Mouse (Mus musculus): ENCODE results near the gene Ankrd31. TPM values are rescaled to one million over a fixed set of nuclear protein-coding genes. Genes with fewer than 3 reads are reported as not detected.

Gene Ankrd31
- polyA plus RNA-seq, 1 experiment = not detected

- no peak for TF ChIP-seq GATA1 (IDR thresholded peaks at IDR 0.05; ENCODE audit: low read length)
Observed at GRCm38 (mm10) chr13:96795301-96795700, 47.2 kb downstream of the Ankrd31 start.

GRCm38 (mm10) chr13:96797500-96797899 is 49.4 kb downstream of the Ankrd31 start:
- no peak for TF ChIP-seq GATA1 (IDR thresholded peaks at IDR 0.05; ENCODE audit: low read length)

- no peak for TF ChIP-seq GATA1 (IDR thresholded peaks at IDR 0.05; ENCODE audit: low read length)
Observed at GRCm38 (mm10) chr13:96849752-96850151, 101.7 kb downstream of the Ankrd31 start.

- TF ChIP-seq GATA1 (IDR thresholded peaks at IDR 0.05; ENCODE audit: low read length) = no peak
Observed at GRCm38 (mm10) chr13:96852133-96852532, 104.1 kb downstream of the Ankrd31 start.

GRCm38 (mm10) chr13:96853256-96853655 is 105.2 kb downstream of the Ankrd31 start:
- no peak for TF ChIP-seq GATA1 (IDR thresholded peaks at IDR 0.05; ENCODE audit: low read length)

- no peak for TF ChIP-seq GATA1 (IDR thresholded peaks at IDR 0.05; ENCODE audit: low read length)
Observed at GRCm38 (mm10) chr13:96855191-96855590, 107.1 kb downstream of the Ankrd31 start.

- no peak for TF ChIP-seq GATA1 (IDR thresholded peaks at IDR 0.05; ENCODE audit: low read length)
Observed at GRCm38 (mm10) chr13:96859161-96859560, 111.1 kb downstream of the Ankrd31 start.

GRCm38 (mm10) chr13:96870742-96871141 is 122.7 kb downstream of the Ankrd31 start:
- no peak for TF ChIP-seq GATA1 (IDR thresholded peaks at IDR 0.05; ENCODE audit: low read length)

- TF ChIP-seq GATA1 (IDR thresholded peaks at IDR 0.05; ENCODE audit: low read length) = no peak
Observed at GRCm38 (mm10) chr13:96874071-96874470, 126.0 kb downstream of the Ankrd31 start.

GRCm38 (mm10) chr13:96878220-96879057 is 130.4 kb downstream of the Ankrd31 start:
- no peak for TF ChIP-seq GATA1 (IDR thresholded peaks at IDR 0.05; ENCODE audit: low read length)

GRCm38 (mm10) chr13:96884534-96884933 is 136.5 kb downstream of the Ankrd31 start:
- TF ChIP-seq GATA1 (IDR thresholded peaks at IDR 0.05; ENCODE audit: low read length) = no peak

- TF ChIP-seq GATA1 (IDR thresholded peaks at IDR 0.05; ENCODE audit: low read length) = no peak
Observed at GRCm38 (mm10) chr13:96889985-96890384, 141.9 kb downstream of the Ankrd31 start.

GRCm38 (mm10) chr13:96895144-96895543 is 147.1 kb downstream of the Ankrd31 start:
- TF ChIP-seq GATA1 (IDR thresholded peaks at IDR 0.05; ENCODE audit: low read length) = no peak

GRCm38 (mm10) chr13:96906717-96907116 is 158.6 kb downstream of the Ankrd31 start:
- no peak for TF ChIP-seq GATA1 (IDR thresholded peaks at IDR 0.05; ENCODE audit: low read length)

- TF ChIP-seq GATA1 (IDR thresholded peaks at IDR 0.05; ENCODE audit: low read length) = no peak
Observed at GRCm38 (mm10) chr13:96911202-96911601, 163.1 kb downstream of the Ankrd31 start.

- no peak for TF ChIP-seq GATA1 (IDR thresholded peaks at IDR 0.05; ENCODE audit: low read length)
Observed at GRCm38 (mm10) chr13:96923999-96924961, 176.2 kb downstream of the Ankrd31 start, which contains the start of gene Gcnt4. TSS of gene Gcnt4 (plus strand) at chr13:96924689.
